Mouse (Mus musculus): ENCODE measurements around the gene Gm28043.

Gm28043 gene

GRCm38 (mm10) chr17:29628946-29629345 lies 14.3 kb downstream of the Gm28043 start:
- no peak for DNase-seq

- no peak for DNase-seq
Measured at GRCm38 (mm10) chr17:29629620-29630019, 14.9 kb downstream of the Gm28043 start.

GRCm38 (mm10) chr17:29632312-29632711 lies 17.6 kb downstream of the Gm28043 start:
- DNase-seq, result no peak

- DNase-seq, result no peak
Measured at GRCm38 (mm10) chr17:29635492-29635891, 20.8 kb downstream of the Gm28043 start.

DNA sequence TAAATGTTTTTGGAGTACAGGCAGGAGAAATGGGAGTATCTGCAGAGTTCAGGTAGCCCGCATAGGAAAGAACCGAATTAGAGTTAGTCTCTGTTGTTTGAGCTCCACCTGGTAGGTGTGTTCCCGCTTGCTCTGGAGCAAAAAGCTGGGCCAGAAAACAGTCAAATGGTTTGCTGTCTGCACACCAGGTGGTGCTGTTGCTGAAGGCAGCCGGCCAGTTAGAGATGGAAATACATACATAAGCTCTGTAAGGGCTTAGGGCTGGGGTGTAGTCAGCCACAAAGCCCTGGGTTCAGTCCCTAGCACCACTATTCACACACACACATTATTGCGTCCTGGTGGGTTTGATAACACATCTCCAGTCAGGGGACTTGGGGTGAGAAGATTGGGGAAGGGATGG lies 21.4 kb downstream of the Gm28043 start:
- peak; percentile 35 for DNase-seq

DNA sequence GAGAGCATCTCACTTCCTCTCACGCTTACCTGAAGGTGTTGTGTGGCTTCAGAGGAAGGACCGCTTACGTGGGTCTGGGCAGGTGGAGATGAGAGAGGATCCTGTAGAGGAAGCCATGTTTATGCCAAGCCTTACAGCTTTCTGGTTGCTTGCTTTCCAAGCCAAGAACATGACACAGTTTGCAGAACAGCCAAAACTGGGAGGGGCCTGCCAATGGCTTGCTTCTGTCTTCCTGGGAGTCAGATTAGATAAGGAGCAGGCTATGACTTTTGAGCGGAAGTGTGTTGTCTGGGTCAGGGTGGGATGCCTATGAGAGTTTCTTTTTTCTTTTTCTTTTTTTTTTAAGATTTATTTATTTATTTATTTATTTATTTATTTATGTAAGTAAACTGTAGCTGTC lies 22.7 kb downstream of the Gm28043 start:
- no peak for DNase-seq

GRCm38 (mm10) chr17:29637895-29638294 lies 23.2 kb downstream of the Gm28043 start:
- peak; percentile 19 for DNase-seq

DNA sequence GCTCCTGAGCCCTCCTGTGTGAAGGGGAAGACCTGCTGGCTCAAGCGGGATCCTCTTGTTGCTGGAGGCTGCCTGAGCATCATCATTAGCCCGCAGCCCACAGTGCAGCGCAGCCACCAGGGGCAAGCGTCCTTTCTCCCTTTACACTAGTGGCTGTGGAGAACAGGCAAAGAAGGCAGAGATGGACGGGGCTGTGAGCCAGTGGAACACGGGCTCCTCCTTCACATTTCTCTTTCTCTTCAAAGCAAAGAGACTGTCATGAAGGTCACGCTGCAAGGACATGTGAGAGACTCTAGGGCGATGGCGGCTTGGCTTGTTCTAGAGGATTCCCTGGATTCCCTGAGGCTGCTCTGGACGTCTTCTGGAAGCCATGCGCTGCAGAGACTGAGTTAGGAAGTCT lies 26.3 kb downstream of the Gm28043 start:
- no peak for DNase-seq

DNA sequence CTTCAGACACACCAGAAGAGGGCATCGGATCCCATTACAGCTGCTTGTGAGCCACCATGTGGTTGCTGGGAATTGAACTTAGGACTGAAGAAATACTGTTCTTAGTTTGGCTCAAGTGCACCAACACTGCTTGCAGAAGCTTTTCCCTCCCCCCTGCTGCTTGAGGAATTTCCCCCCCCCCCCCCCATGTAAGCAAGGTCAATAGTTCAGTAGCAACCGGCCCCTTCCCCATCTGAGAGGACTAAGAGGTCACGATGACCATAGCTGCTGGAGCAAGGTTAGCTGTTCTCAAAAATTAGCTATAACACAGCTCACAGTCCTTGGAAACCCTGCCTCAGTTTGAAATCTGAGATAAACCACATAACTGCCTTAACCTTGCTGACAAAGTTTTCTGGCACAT lies 27.5 kb downstream of the Gm28043 start:
- no peak for DNase-seq

DNA sequence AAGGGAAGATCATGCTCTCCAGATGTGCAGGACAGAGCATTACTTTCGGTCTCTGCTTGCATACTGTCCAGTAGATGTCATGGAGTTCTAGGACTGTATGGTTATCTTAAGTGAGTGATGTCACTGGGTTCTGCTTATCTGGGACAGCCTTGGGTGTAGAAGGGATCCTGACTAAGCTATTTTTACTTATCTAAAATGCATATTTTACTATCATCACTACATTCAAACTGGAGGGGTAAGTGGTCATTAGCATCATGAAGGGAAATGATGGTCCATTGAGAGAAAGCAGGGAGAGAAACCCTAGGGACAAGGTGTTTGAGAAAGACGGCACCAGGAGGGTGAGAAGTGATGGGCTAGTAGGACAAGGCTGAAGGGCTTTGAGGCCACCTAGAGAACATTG lies 43.6 kb downstream of the Gm28043 start:
- DNase-seq, result no peak

DNA sequence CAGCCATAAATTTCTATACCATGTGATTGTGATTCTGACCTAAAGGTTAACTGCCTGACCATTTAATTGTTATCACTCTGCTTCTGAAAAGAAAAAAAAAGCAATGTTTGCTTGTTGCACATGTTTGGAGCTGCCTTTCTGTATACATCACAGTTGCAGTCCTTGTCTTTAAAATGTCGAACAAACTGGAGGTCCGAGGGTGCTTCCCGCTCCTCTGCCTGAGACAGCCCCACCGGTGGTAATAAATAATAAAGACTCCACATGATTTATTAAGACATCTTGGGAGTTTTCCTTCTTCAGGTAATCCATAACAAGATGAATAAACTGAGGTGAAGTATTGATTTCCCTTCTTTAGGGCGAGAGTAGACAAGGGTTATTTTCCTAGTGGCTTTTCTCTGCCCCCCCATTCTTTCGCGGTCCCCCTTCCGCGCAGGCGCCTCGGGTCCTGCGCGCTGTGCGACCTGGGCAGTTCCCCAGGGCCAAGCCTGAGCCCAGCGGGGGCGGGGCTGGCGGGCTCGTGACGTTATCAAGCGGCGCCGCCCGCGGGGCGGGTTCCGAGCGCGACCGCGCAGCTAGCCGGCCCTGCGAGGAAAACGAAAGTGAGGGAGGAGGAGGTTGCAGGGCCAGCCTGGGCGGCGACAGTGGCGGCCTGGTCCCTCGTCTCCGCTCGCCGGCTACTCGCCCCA lies 45.5 kb downstream of the Gm28043 start, which contains the start of gene Cmtr1:
Gene Cmtr1, plus strand, starts transcription at position 520 of the 686 bp plus-strand sequence.
- peak; percentile 96 for DNase-seq

DNA sequence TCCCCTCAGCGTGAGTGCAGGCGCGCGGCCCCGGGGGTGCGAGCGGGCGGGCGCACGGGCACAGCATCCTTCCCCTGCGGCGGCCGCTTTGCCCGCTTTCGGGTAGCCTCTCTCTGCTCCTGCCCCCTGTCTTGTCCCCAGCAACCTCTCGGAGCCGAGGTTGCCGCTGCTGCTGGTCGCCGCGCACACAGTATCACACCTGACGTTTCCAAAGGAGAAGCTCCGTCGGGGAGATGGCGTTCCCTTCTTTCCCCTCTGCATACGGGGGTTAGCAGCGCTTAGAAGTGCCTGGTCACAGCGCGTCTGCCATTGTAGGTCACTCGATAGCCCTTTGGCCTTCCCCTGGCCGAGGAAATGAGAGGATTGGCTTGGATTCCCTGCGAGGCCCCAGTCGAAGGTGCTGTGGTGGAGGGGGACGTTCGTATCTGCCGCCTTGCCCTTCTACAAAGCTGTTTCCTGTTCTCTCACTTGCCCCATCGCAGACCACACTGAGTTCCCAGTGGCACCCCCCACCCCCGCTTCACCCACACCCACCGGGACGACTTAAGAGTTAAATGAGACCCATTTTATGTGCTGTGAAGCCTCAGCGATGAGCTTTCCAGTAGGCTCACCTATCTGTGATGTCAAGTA lies 46.2 kb downstream of the Gm28043 start:
- peak; percentile 62 for DNase-seq

DNA sequence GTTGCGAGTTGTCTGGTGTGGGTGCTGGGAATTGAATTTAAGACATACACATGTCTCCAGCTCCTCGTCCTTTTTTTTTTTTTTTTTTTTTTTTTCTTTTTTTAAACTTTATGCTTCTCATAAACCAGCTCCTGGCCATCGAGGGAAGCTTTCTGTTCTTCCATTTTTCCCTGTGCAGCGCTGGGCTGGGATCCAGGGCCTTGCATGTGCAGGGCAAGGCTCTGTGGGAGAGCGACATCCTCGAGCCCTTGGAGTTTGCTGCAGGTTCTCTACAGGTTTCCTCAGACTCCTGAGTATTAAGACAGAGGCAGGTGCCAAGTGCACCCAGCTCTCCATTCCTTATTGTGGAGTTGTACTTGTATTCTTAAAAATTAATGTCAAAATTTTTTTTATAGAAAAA lies 47.5 kb downstream of the Gm28043 start:
- DNase-seq, result no peak

- no peak for DNase-seq
Measured at GRCm38 (mm10) chr17:29668051-29668986, 53.6 kb downstream of the Gm28043 start.

- DNase-seq, result no peak
Measured at GRCm38 (mm10) chr17:29669030-29669429, 54.4 kb downstream of the Gm28043 start.

GRCm38 (mm10) chr17:29669936-29670335 lies 55.3 kb downstream of the Gm28043 start:
- no peak for DNase-seq

GRCm38 (mm10) chr17:29671021-29671420 lies 56.3 kb downstream of the Gm28043 start:
- DNase-seq, result no peak

DNA sequence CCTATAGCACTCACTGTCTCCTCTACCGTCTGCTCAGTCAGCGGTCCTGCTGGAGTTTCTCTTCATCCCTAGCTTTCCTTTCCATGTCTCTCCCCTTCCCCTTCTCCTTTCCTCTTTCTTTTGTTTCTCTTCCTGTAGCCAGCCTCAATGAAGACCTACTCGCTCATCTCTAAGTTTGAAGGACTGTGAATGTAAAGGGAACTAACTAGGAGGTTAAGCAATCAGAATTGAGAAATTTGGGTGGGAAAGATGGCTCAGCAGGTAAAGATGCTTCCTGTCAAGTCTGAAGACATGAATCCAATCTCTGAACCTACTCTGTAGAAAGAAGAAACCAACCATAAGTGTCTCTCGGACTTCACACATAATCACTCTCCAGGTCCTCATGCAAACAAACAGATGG lies 58.6 kb downstream of the Gm28043 start:
- DNase-seq, result no peak

- DNase-seq, result no peak
Measured at GRCm38 (mm10) chr17:29678526-29678925, 63.9 kb downstream of the Gm28043 start.

GRCm38 (mm10) chr17:29679038-29679767 lies 64.5 kb downstream of the Gm28043 start:
- no peak for DNase-seq

DNA sequence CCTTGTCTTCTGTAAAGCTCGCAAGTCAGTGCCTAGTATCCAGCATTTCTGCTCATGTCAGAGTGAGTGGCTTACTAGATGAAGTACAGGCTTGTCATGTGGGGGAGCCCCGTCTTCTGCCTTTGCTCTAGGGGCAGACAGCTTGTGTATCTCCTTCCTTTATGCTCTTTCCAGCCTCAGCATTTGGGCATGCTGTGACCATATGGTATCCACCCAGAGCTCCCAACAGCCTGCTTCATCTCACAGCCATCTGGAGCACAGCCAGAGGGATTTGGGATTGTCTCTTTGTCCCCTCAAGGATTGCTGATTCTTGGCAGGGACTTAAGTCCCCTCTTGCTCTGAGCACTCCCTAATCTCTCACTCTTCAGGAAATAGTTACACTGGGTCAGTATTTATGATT lies 65.5 kb downstream of the Gm28043 start:
- DNase-seq, result no peak

DNA sequence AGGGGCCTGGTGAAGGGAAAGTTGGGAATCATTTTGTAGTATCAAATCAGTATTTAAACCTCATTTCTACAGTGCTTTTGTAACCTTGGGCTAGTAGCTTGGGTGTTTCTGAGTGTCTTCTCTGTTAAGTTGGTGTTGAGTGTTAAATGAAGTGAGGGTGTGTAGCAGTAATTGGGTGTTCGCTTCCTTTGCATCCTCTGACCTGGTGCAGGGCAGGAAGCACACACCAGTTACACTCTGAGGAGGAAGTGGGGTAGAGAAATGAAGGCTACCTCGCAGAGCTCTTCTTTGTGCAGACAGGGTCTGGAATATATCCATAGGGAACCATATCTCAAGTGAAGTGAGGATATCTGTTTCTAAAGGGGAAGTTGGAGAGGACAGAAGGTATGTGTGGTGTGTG lies 66.2 kb downstream of the Gm28043 start:
- no peak for DNase-seq

DNA sequence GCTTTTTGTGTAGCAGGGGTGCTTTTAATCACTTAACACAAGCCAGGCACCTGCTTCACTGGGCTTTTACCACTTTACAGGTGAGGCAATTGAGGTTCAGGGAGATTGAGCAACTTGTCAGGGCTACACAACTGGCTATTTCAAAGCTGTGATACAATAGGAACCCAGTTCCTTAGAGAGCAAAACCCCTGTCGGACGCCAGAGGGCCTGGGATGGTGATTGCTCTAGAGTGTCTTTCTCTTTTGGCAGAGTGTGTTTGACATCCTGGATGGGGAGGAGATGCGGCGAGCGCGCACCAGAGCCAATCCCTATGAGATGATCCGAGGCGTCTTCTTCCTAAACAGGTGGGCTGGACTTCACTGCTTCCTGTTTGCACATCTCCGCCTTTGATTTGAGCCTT lies 67.0 kb downstream of the Gm28043 start:
- DNase-seq, result no peak
